Mouse (Mus musculus): ENCODE measurements at regions not wholly inside any gene's neighbourhood (a gene's known extent, or its start where the extent isn't known, plus 50 kb on each side); places are given as distances from the start of the nearest gene placed in this dataset.
A peak's percentile ranks its signal among the peaks of the same experiment; 100 is the strongest.

DNA sequence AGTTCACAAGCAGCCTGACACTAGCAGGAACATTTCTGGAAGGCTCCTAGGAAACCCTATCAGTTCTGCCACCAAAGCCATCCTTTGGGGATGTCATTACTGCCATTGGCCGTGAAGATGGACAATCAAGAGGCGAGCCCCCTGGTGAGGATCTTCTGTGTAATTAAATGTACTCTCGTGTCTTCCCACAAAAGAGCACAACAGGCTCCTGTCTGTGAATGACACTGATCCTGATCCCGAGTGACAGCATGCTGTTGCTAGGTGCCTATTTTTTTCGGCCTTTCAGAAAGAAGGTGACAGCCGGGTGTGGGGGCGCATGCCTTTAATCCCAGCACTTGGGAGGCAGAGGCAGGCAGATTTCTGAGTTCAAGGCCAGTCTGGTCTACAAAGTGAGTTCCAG, 92.5 kb upstream of the Armc2 start:
- Histone ChIP-seq H3K27me3 (peaks cover 45% of the 10 kb centered on the region), H3K27ac (no peak overlapping the region), H3K4me2 (replicated peaks) (no peak overlapping the region), H3K9me3 (0 out of 2 replicates have a peak, but pooled peaks cover 3% of the 10 kb centered on the region), H3K4me3 (replicated peaks) (no peak overlapping the region), H3K36me3 (no peaks in the 10 kb centered on the region), H3K9ac (replicated peaks) (no peak overlapping the region), H3K4me1 (replicated peaks) (peaks cover 6% of the 10 kb centered on the region; the same call in 1 of the 2 replicates)
- no peak for ATAC-seq
- WGBS = 46% methylated on average over 7 of the region's 7 CpGs

DNA sequence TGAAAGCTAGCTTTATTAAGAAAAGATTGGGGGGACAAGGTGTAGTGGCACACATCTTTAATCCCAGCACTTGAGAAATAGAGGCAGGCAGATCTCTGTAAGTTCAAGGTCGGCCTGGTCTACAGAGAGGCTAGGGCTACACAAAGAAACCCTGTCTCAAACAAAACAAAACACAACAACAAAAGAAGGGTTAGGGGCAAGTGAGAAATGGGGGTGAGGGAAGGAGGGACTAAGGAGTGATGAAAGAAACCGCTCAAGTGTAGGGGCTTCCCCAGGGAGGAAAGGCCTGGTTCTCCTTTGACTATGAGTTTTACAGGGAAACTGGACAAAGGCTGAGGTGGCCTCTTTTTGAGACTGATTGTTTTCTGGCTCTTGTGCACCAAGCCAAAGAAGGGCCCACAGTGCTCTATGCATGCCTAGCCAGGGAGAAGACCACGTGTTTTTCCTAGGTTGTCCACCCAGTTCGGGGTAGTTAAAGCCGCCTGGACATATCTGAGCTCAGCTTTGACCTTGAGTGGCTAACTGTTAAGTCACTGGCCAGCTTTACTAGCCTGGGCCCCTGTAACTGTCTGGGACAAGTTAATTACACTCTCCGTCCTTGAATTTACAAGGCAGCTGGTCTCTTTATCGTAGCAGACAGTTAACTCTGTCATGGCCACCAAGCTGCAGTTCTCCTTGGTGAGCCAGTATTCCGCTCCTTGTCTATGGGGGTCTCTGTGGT, 90.2 kb upstream of the Armc2 start:
- ATAC-seq = no peak
- H3K4me1 ChIP-seq (replicated peaks) = peaks cover 6% of the 10 kb centered on the region; the same call in 1 of the 2 replicates
- 0 out of 2 replicates have a peak, but pooled peaks cover 2% of the 10 kb centered on the region for H3K9me3 ChIP-seq
- no peak overlapping the region for H3K27ac ChIP-seq
- H3K27me3 ChIP-seq = peaks cover 40% of the 10 kb centered on the region
- H3K36me3 ChIP-seq = no peaks in the 10 kb centered on the region
- H3K4me2 ChIP-seq (replicated peaks) = no peak overlapping the region
- H3K9ac ChIP-seq (replicated peaks) = no peak overlapping the region
- no peak overlapping the region for H3K4me3 ChIP-seq (replicated peaks)
- 43% methylated on average over 8 of the region's 8 CpGs for WGBS

DNA sequence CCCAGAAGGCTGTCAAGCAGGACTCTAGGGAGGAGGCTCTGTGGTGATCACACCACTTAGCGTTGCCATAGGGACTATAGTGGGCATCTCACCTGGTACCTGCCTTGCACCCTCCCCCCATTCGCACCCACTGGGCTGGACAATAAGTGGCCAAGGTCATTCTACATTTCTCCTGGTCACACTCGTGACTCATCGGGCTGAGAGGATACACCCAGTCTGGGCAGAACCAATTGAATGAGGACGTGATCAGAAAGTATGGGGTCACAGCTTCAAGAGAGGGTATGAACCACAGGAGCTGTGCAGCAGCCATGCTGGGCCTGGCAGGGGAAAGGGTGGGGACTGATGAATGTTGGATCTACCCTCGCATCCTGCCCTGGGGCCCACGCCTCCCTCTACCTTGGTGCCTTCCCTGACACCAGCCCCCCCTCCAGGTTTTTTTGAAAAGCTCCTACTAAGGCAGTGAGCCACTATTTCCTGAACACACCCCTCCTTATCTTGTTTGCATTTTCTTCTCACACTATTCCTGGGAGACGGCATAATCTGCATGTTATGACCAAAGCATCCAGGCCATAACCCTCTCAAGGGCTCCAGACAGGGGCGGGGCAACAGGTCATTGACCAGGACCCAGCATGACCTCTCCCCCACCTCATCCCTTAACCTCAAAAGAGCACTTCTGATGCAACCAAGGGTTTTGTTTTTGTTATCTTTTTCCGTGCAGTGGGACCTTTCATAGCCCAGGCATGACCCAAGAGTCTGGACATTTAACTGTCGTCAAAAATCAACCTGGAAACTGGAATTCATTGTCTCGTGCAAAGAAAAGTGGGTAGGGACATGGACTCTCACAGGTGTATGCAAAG, 89.4 kb upstream of the Armc2 start:
- Histone ChIP-seq H3K9me3 (no peaks in the 10 kb centered on the region), H3K4me3 (replicated peaks) (no peak overlapping the region), H3K9ac (replicated peaks) (no peak overlapping the region), H3K36me3 (no peaks in the 10 kb centered on the region), H3K27me3 (peaks cover 37% of the 10 kb centered on the region), H3K27ac (no peak overlapping the region), H3K4me2 (replicated peaks) (no peak overlapping the region), H3K4me1 (replicated peaks) (peaks cover 6% of the 10 kb centered on the region; the same call in 1 of the 2 replicates)
- ATAC-seq = 0 out of 2 replicates have a peak, but pooled peaks have one; percentile 45
- 84% methylated on average over 12 of the region's 12 CpGs for WGBS

DNA sequence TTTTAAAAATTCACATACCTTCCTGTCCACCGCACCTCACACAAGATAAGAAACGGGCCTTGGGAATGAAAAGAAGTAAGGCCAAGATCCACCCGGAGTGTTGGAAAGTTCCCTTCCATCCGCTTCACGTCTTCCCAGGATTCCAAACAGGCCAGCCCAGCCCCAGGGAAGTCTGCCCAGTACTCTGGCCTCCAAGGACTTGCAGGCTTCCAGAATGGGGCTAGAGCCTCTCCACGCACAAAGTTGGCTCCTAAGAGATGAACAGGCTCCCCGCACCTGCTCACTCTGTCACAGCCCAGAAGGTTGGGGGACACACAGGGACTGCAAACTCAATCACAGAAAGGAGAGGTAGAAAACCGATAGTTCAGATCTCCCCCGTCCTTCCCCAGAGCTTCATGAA, 88.4 kb upstream of the Armc2 start:
- Histone ChIP-seq H3K27ac (no peak overlapping the region), H3K36me3 (no peaks in the 10 kb centered on the region), H3K9me3 (no peaks in the 10 kb centered on the region), H3K4me1 (replicated peaks) (peaks cover 6% of the 10 kb centered on the region; the same call in 1 of the 2 replicates), H3K27me3 (peaks cover 37% of the 10 kb centered on the region), H3K4me3 (replicated peaks) (no peak overlapping the region), H3K4me2 (replicated peaks) (no peak overlapping the region), H3K9ac (replicated peaks) (no peak overlapping the region)
- WGBS = 90% methylated on average over 9 of the region's 9 CpGs
- no peak for ATAC-seq

DNA sequence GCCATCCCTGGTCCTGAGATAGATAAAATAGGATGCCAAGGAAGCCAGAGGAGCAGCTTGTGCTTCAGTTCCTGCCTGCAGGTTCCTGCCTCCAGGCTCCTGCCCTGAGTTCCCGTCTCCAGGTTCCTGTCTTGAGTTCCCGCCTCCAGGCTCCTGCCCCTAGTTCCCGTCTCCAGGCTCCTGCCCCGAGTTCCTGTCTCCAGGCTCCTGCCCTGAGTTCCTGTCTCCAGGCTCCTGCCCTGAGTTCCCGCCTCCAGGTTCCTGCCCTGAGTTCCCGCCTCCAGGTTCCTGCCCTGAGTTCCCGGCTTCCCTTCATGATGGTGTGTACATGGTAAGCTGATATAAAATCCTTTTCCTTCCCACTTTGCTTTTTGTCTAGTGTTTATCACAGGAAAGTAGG, 86.8 kb upstream of the Armc2 start:
- 88% methylated on average over 7 of the region's 7 CpGs for WGBS
- Histone ChIP-seq H3K4me1 (replicated peaks) (peaks cover 6% of the 10 kb centered on the region; the same call in 1 of the 2 replicates), H3K36me3 (no peaks in the 10 kb centered on the region), H3K27me3 (peaks cover 39% of the 10 kb centered on the region), H3K4me3 (replicated peaks) (no peak overlapping the region), H3K4me2 (replicated peaks) (no peak overlapping the region), H3K27ac (no peak overlapping the region), H3K9ac (replicated peaks) (no peak overlapping the region), H3K9me3 (no peaks in the 10 kb centered on the region)
- no peak for ATAC-seq

DNA sequence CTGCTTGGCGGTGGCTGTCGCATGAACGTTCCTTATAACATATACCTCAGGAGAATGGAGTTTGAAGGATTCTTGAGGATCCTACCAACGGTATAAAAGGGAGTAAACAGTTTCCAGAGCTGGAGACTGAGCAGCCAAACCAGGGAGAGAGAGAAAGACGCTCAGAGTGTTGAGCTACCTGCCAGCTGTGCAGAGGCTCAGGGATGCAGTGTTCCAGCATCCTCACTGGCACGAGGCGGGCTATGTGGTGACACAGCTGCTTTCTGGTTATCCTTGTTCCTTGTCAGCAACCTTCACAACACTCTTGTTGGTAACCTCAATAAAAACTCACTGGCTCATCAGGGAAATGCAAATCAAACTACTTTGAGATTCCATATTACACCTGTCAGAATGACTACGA, 84.1 kb upstream of the Armc2 start:
- H3K27me3 ChIP-seq = peaks cover 20% of the 10 kb centered on the region
- no peak overlapping the region for H3K4me2 ChIP-seq (replicated peaks)
- WGBS = 89% methylated on average over 8 of the region's 8 CpGs
- no peak overlapping the region for H3K9ac ChIP-seq (replicated peaks)
- no peaks in the 10 kb centered on the region for H3K4me1 ChIP-seq (replicated peaks)
- no peak overlapping the region for H3K27ac ChIP-seq
- no peak overlapping the region for H3K4me3 ChIP-seq (replicated peaks)
- no peaks in the 10 kb centered on the region for H3K36me3 ChIP-seq
- no peaks in the 10 kb centered on the region for H3K9me3 ChIP-seq
- ATAC-seq = no peak

DNA sequence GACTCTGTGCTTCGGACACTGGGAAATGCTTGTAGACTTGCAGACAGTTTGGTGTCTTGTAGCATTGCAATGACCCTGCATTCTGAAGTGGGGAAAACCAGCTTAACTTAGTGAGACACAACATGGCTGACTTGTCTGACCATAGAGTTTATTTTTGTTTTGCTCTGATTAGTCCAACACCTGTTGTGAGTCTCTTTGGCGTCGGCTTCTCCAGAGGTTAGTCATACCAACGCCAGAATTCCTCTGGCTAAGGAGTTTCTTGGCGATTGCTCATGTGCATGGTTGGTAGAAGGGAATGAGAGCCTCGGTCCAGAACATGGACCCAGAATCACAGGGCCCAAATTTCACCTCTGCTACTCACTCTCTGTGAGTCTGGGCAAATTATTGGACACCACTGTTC, 82.9 kb upstream of the Armc2 start:
- 92% methylated on average over 6 of the region's 6 CpGs for WGBS
- Histone ChIP-seq H3K4me3 (replicated peaks) (no peak overlapping the region), H3K9me3 (no peaks in the 10 kb centered on the region), H3K4me2 (replicated peaks) (no peak overlapping the region), H3K36me3 (no peaks in the 10 kb centered on the region), H3K27me3 (peaks cover 12% of the 10 kb centered on the region; the same call in 1 of the 2 replicates), H3K9ac (replicated peaks) (no peak overlapping the region), H3K4me1 (replicated peaks) (no peaks in the 10 kb centered on the region), H3K27ac (no peak overlapping the region)
- no peak for ATAC-seq

DNA sequence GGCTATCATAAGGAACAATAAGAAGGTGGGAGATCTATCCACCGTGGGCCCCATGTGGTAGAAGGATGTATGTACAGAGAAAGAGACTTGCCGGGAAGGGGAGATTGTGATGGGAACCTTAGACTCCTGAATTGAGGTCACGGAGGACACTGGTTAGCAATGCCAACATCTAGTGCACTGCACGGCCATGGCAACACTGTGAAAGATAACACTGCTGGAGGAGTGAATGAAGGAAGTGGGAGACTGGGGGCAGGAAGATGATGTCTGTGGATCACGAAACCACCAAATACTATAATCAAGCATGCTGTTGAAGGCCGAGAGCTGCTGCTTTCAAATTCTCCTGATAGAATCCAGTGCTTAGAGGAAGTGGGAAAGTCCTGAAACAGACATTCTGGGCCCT, 78.7 kb upstream of the Armc2 start:
- Histone ChIP-seq H3K9ac (replicated peaks) (no peak overlapping the region), H3K27ac (no peak overlapping the region), H3K27me3 (peaks cover 6% of the 10 kb centered on the region; the same call in 1 of the 2 replicates), H3K4me2 (replicated peaks) (no peak overlapping the region), H3K4me1 (replicated peaks) (no peaks in the 10 kb centered on the region), H3K4me3 (replicated peaks) (no peak overlapping the region), H3K36me3 (no peaks in the 10 kb centered on the region), H3K9me3 (no peaks in the 10 kb centered on the region)
- no peak for ATAC-seq
- 91% methylated on average over 6 of the region's 6 CpGs for WGBS

DNA sequence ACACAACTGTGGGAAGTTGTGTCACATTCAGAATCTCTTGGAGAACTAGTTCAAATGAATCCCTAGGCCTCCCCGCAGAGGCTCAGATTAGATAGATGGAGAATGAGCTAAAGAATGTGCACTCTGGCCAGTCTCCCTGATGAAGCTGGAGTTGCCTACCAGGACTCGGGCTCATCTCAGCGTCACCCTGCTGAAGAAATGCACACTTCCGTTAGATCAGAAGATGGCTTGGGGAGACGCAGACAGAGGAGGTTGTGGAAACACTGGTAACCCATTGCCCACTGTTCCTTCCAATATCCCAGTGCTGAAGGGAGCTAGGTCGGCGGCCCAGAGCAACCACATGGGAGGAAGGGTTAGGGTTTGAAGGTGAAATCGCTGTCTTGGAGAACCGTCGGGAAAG, 77.7 kb upstream of the Armc2 start:
- no peak overlapping the region for H3K4me3 ChIP-seq (replicated peaks)
- no peaks in the 10 kb centered on the region for H3K9me3 ChIP-seq
- no peak overlapping the region for H3K9ac ChIP-seq (replicated peaks)
- H3K36me3 ChIP-seq = no peaks in the 10 kb centered on the region
- 94% methylated on average over 10 of the region's 10 CpGs for WGBS
- no peak for ATAC-seq
- no peaks in the 10 kb centered on the region for H3K4me1 ChIP-seq (replicated peaks)
- H3K4me2 ChIP-seq (replicated peaks) = no peak overlapping the region
- H3K27ac ChIP-seq = no peak overlapping the region
- H3K27me3 ChIP-seq = 0 out of 2 replicates have a peak, but pooled peaks cover 4% of the 10 kb centered on the region

DNA sequence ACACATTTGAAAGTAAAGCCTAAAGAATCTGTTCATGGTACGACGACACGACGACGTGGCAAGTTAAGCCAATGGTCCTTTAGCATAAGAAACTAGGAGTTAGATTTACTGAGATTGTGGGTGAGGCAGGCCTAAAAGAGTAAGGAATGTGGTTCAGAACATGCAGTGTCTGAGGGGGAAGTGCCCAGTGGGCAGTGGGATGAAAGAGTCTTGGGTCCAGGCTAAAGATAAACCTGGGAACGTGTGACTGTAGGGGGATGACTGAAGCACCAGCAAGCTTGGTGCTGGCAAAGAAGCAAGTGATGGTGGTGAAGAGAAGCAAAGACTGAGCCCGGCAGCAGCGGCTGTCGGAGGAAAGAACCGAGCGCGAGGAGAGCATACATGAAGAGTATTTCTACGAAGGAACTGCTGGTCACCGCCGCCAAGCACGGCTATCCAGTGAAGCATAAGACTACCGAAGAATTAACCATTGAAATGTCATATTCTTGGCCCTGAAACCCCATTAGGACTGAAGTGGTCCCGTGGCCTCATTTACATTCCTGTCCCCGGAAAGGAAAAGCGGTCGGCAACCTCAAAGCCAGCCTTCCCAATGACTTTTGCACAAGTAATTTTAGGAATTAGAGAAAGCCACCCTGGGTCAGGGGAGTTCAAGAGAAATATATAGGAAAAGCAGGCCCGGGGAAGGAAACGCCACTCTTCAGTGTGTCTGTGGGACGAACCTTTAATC, 76.2 kb upstream of the Armc2 start:
- no peak for ATAC-seq
- Histone ChIP-seq H3K27me3 (peaks cover 6% of the 10 kb centered on the region; the same call in 1 of the 2 replicates), H3K36me3 (no peaks in the 10 kb centered on the region), H3K9me3 (no peaks in the 10 kb centered on the region), H3K27ac (no peak overlapping the region), H3K4me1 (replicated peaks) (peaks cover 7% of the 10 kb centered on the region), H3K4me3 (replicated peaks) (no peak overlapping the region), H3K9ac (replicated peaks) (no peak overlapping the region), H3K4me2 (replicated peaks) (no peak overlapping the region)
- WGBS = 82% methylated on average over 24 of the region's 24 CpGs

DNA sequence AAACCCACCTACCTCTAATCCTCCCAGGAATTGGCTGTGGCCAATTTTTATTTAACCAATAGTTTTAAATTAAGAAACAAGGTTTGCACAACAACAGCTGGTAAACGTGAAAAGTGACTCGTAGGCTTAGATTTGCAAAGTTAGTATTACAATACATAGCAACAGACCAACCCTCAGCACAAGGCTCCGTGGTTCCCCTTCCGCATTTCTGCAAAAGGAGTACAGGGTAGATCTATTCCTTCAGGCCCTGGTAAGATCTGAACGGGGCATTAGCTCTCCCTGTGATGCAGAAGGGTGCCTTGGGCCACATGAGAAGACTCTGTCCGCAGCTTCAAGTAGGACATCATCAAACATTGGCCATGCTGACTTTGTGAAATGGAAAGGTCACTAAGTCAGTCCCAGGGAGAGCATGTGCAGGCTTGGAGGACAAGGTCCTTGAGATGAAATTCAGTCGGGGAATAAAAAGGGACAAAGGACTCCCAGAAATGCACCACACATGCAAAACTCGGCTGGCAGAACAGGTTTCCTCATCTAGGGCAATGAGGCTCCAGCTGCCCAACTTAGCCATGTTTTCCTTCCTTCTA, 75.0 kb upstream of the Armc2 start:
- no peak for ATAC-seq
- peaks cover 13% of the 10 kb centered on the region for H3K4me1 ChIP-seq (replicated peaks)
- H3K4me3 ChIP-seq (replicated peaks) = no peak overlapping the region
- H3K27me3 ChIP-seq = peaks cover 6% of the 10 kb centered on the region; the same call in 1 of the 2 replicates
- H3K9ac ChIP-seq (replicated peaks) = no peak overlapping the region
- H3K36me3 ChIP-seq = no peaks in the 10 kb centered on the region
- H3K9me3 ChIP-seq = no peaks in the 10 kb centered on the region
- no peak overlapping the region for H3K4me2 ChIP-seq (replicated peaks)
- H3K27ac ChIP-seq = no peak overlapping the region
- 90% methylated on average over 8 of the region's 8 CpGs for WGBS

Data from midbrain, embryonic 13.5 days (tissue).